In genomic region chr7:79149522-79149921, GRCm38 (mm10) we compare ENCODE assay signal across 8 mouse cellular contexts. TPM values are rescaled to one million over a fixed set of nuclear protein-coding genes. Genes with fewer than 3 reads are reported as not detected.
DNase-seq lines count a peak whose midpoint lies in the region; ATAC-seq lines count a peak whose summit lies in the region.

No protein-coding gene starts in this region.

- peak overlapping the region; percentile 83 for H3K4me3 ChIP-seq in heart, embryonic 13.5 days
- H3K4me3 ChIP-seq in embryonic facial prominence, embryonic 13.5 days, result peak overlapping the region; percentile 74; the same call in 1 of the 2 replicates
- H3K4me3 ChIP-seq in liver, embryonic 11.5 days (ENCODE audit: low read depth, low read length), result no peak overlapping the region; the same call in 1 of the 2 replicates

- H3K9ac ChIP-seq in heart, embryonic 13.5 days, result peak overlapping the region; percentile 89; the same call in 1 of the 2 replicates
- no peak overlapping the region for H3K9ac ChIP-seq in embryonic facial prominence, embryonic 13.5 days
- H3K9ac ChIP-seq in liver, embryonic 11.5 days (ENCODE audit: low read depth, low read length), result no peak overlapping the region

- DNase-seq in heart, adult 8-10 months (ENCODE audit: low spot score), result no peak
- DNase-seq in 416B (ENCODE audit: low read depth), result peak; percentile 81
- no peak for DNase-seq in liver, embryonic 11.5 days (ENCODE audit: low spot score)
- no peak for DNase-seq in frontal cortex, postnatal 14 days (ENCODE audit: low spot score in 2 of 2)
- no peak for DNase-seq in spleen, postnatal 10 days (ENCODE audit: low spot score in 2 of 2)
- no peak for DNase-seq in layer of hippocampus, postnatal 25 days (ENCODE audit: extremely low spot score in 1 of 2, low spot score in 1 of 2)

- peaks cover 11% of the 10 kb centered on the region for H3K36me3 ChIP-seq in heart, embryonic 13.5 days
- peaks cover 6% of the 10 kb centered on the region; the same call in 1 of the 2 replicates for H3K36me3 ChIP-seq in embryonic facial prominence, embryonic 13.5 days
- H3K36me3 ChIP-seq in liver, embryonic 11.5 days (ENCODE audit: control insufficient read depth, insufficient read depth, low read length), result no peaks in the 10 kb centered on the region; the same call in 1 of the 2 replicates

- H3K27ac ChIP-seq in heart, embryonic 13.5 days (replicated peaks), result peak overlapping the region; percentile 92
- no peak overlapping the region for H3K27ac ChIP-seq in embryonic facial prominence, embryonic 13.5 days
- H3K27ac ChIP-seq in liver, embryonic 11.5 days (ENCODE audit: low read depth, low read length), result no peak overlapping the region

- H3K4me1 ChIP-seq in heart, embryonic 13.5 days, result peaks cover 32% of the 10 kb centered on the region
- H3K4me1 ChIP-seq in embryonic facial prominence, embryonic 13.5 days, result peaks cover 18% of the 10 kb centered on the region
- H3K4me1 ChIP-seq in liver, embryonic 11.5 days (replicated peaks; ENCODE audit: control insufficient read depth, insufficient read depth, low read length), result peaks cover 20% of the 10 kb centered on the region

- no peaks in the 10 kb centered on the region for H3K9me3 ChIP-seq in heart, embryonic 13.5 days
- H3K9me3 ChIP-seq in embryonic facial prominence, embryonic 13.5 days, result no peaks in the 10 kb centered on the region
- H3K9me3 ChIP-seq in liver, embryonic 11.5 days (ENCODE audit: control insufficient read depth, low read length), result no peaks in the 10 kb centered on the region

- H3K4me2 ChIP-seq in heart, embryonic 13.5 days, result peak overlapping the region; percentile 86
- peak overlapping the region; percentile 86 for H3K4me2 ChIP-seq in embryonic facial prominence, embryonic 13.5 days
- peak overlapping the region; percentile 94 for H3K4me2 ChIP-seq in liver, embryonic 11.5 days

- no peak for ATAC-seq in heart, embryonic 13.5 days (ENCODE audit: extremely low read depth, insufficient number of reproducible peaks, low FRiP score, low TSS enrichment)
- no peak for ATAC-seq in embryonic facial prominence, embryonic 13.5 days (ENCODE audit: insufficient number of reproducible peaks, insufficient read depth, low FRiP score, low TSS enrichment, low read depth)
- no peak for ATAC-seq in liver, embryonic 11.5 days (replicated peaks; ENCODE audit: low FRiP score)

- 34% methylated on average over 6 of the region's 6 CpGs for WGBS in heart, embryonic 13.5 days
- 50% methylated on average over 6 of the region's 6 CpGs for WGBS in embryonic facial prominence, embryonic 13.5 days
- 39% methylated on average over 6 of the region's 6 CpGs for WGBS in liver, embryonic 11.5 days

- H3K27me3 ChIP-seq in heart, embryonic 13.5 days (replicated peaks), result no peaks in the 10 kb centered on the region
- H3K27me3 ChIP-seq in embryonic facial prominence, embryonic 13.5 days, result no peaks in the 10 kb centered on the region
- H3K27me3 ChIP-seq in liver, embryonic 11.5 days (replicated peaks; ENCODE audit: control insufficient read depth, insufficient read depth, low read length), result no peaks in the 10 kb centered on the region

RNA-seq across cellular contexts. Expression of gene Mfge8, which starts 0.7 kb away (rescaled TPM):
- polyA plus RNA-seq in heart, embryonic 13.5 days (2015; fragmentation: Nextera tagmentation; extraction: Ambion mirVana), result 252 and 284 TPM in 2 replicates
- total RNA-seq in heart, adult 8-10 months (2022), result 100 to 1,000 TPM; 124 to 143 (median 129) TPM
- 145 and 152 TPM in 2 replicates for polyA plus RNA-seq in embryonic facial prominence, embryonic 13.5 days (2015; fragmentation: Nextera tagmentation; extraction: Ambion mirVana)
- polyA plus RNA-seq in liver, embryonic 11.5 days (2014; fragmentation: Nextera tagmentation; extraction: Ambion mirVana), result 84.9 and 92.0 TPM in 2 replicates
- 100 to 1,000 TPM; 146 to 168 TPM for total RNA-seq in layer of hippocampus, postnatal 25 days (2021)

RNA-seq across cellular contexts. Expression of gene Hapln3, which starts 18.7 kb away (rescaled TPM):
- polyA plus RNA-seq in heart, embryonic 13.5 days (2015; fragmentation: Nextera tagmentation; extraction: Ambion mirVana), result 1.1 and 1.6 TPM in 2 replicates
- total RNA-seq in heart, adult 8-10 months (2022), result 1 to 10 TPM in 1 of 4 experiments, under 1 TPM in 3; 0.08 to 1.1 (median 0.30) TPM
- polyA plus RNA-seq in embryonic facial prominence, embryonic 13.5 days (2015; fragmentation: Nextera tagmentation; extraction: Ambion mirVana), result 4.2 and 5.0 TPM in 2 replicates
- polyA plus RNA-seq in liver, embryonic 11.5 days (2014; fragmentation: Nextera tagmentation; extraction: Ambion mirVana), result 0.73 and 0.95 TPM in 2 replicates
- total RNA-seq in layer of hippocampus, postnatal 25 days (2021), result 1 to 10 TPM; 2.5 to 4.0 TPM
